Comparison of ENCODE assay signal across 22 mouse cellular contexts in genomic region chr6:84197811-84198213, GRCm38 (mm10).
A peak's percentile ranks its signal among the peaks of the same experiment; 100 is the strongest.
DNase-seq lines count a peak whose midpoint lies in the region; ATAC-seq lines count a peak whose summit lies in the region.
"Had no signal": no experiment of that assay in that cellular context is flagged by ENCODE, and none has a peak within 500 bp of the region (broad histone marks: within the 10 kb centered on the region; RNA-seq: fewer than 3 reads in every experiment).

No protein-coding gene starts in this region.

- no peak overlapping the region for H3K4me3 ChIP-seq in embryonic facial prominence, embryonic 11.5 days (ENCODE audit: low read depth, low read length)
- H3K4me3 ChIP-seq in embryonic facial prominence, embryonic 10.5 days = no peak overlapping the region
- H3K4me3 ChIP-seq in neural tube, embryonic 13.5 days = no peak overlapping the region
- H3K4me3 ChIP-seq: forebrain, embryonic 12.5 days; left cerebral cortex, adult 2 months; stomach, embryonic 15.5 days had no signal

- H3K36me3 ChIP-seq in embryonic facial prominence, embryonic 11.5 days (replicated peaks; ENCODE audit: control insufficient read depth, insufficient read depth, low read depth, low read length) = no peaks in the 10 kb centered on the region
- H3K36me3 ChIP-seq in embryonic facial prominence, embryonic 10.5 days (replicated peaks) = no peaks in the 10 kb centered on the region
- no peaks in the 10 kb centered on the region for H3K36me3 ChIP-seq in neural tube, embryonic 13.5 days
- H3K36me3 ChIP-seq: forebrain, embryonic 12.5 days; stomach, embryonic 15.5 days had no signal

- no peaks in the 10 kb centered on the region for H3K9me3 ChIP-seq in embryonic facial prominence, embryonic 11.5 days (replicated peaks; ENCODE audit: control insufficient read depth, low read length)
- no peaks in the 10 kb centered on the region for H3K9me3 ChIP-seq in embryonic facial prominence, embryonic 10.5 days
- no peaks in the 10 kb centered on the region for H3K9me3 ChIP-seq in neural tube, embryonic 13.5 days
- H3K9me3 ChIP-seq: forebrain, embryonic 12.5 days; stomach, embryonic 15.5 days had no signal

- 0 out of 2 replicates have a peak, but pooled peaks have one; percentile 41 for ATAC-seq in embryonic facial prominence, embryonic 11.5 days (replicated peaks; ENCODE audit: insufficient number of reproducible peaks, low FRiP score, low TSS enrichment, low read depth)
- peak; percentile 61; the same call in 1 of the 2 replicates for ATAC-seq in neural tube, embryonic 13.5 days (ENCODE audit: low read depth)
- ATAC-seq: hindbrain, embryonic 16.5 days had no signal

- 29% methylated on average over 5 of the region's 5 CpGs for WGBS in embryonic facial prominence, embryonic 11.5 days
- WGBS in embryonic facial prominence, embryonic 10.5 days = 29% methylated on average over 5 of the region's 5 CpGs
- WGBS in neural tube, embryonic 13.5 days = 4% methylated on average over 5 of the region's 5 CpGs

- no peak overlapping the region for H3K27ac ChIP-seq in embryonic facial prominence, embryonic 11.5 days (replicated peaks; ENCODE audit: low read depth, low read length)
- H3K27ac ChIP-seq in embryonic facial prominence, embryonic 10.5 days (replicated peaks) = no peak overlapping the region; the same call in 1 of the 2 replicates
- H3K27ac ChIP-seq in neural tube, embryonic 13.5 days (replicated peaks) = no peak overlapping the region
- H3K27ac ChIP-seq: forebrain, embryonic 12.5 days; left cerebral cortex, adult 2 months; stomach, embryonic 15.5 days had no signal

- no peaks in the 10 kb centered on the region for H3K27me3 ChIP-seq in embryonic facial prominence, embryonic 11.5 days (ENCODE audit: control insufficient read depth, insufficient read depth, low read length)
- H3K27me3 ChIP-seq in embryonic facial prominence, embryonic 10.5 days (replicated peaks; ENCODE audit: low read depth, poor library complexity, severe bottlenecking) = no peaks in the 10 kb centered on the region
- no peaks in the 10 kb centered on the region for H3K27me3 ChIP-seq in neural tube, embryonic 13.5 days
- H3K27me3 ChIP-seq: forebrain, embryonic 12.5 days; stomach, embryonic 15.5 days had no signal

- no peaks in the 10 kb centered on the region for H3K4me1 ChIP-seq in embryonic facial prominence, embryonic 11.5 days (ENCODE audit: control insufficient read depth, insufficient read depth, low read length)
- H3K4me1 ChIP-seq in embryonic facial prominence, embryonic 10.5 days = peaks cover 8% of the 10 kb centered on the region; the same call in 1 of the 2 replicates
- 0 out of 2 replicates have a peak, but pooled peaks cover 6% of the 10 kb centered on the region for H3K4me1 ChIP-seq in neural tube, embryonic 13.5 days (replicated peaks)
- H3K4me1 ChIP-seq: forebrain, embryonic 12.5 days; stomach, embryonic 15.5 days had no signal

- no peak overlapping the region for H3K4me2 ChIP-seq in embryonic facial prominence, embryonic 11.5 days (ENCODE audit: low read depth, low read length)
- no peak overlapping the region for H3K4me2 ChIP-seq in neural tube, embryonic 13.5 days
- H3K4me2 ChIP-seq: forebrain, embryonic 12.5 days; heart, embryonic 11.5 days; stomach, embryonic 15.5 days had no signal

- no peak overlapping the region for H3K9ac ChIP-seq in embryonic facial prominence, embryonic 11.5 days (replicated peaks; ENCODE audit: low read length)
- H3K9ac ChIP-seq in neural tube, embryonic 13.5 days = no peak overlapping the region
- H3K9ac ChIP-seq: forebrain, embryonic 12.5 days; stomach, embryonic 15.5 days had no signal

- no peak for DNase-seq in embryonic facial prominence, embryonic 11.5 days (ENCODE audit: low spot score)
- DNase-seq in embryonic facial prominence, embryonic 10.5 days (ENCODE audit: low spot score) = no peak
- no peak for DNase-seq in neural tube, embryonic 10.5 days (ENCODE audit: extremely low spot score, low spot score)
- peak; percentile 28 for DNase-seq in mesoderm, embryonic 11.5 days (ENCODE audit: low read depth, low spot score)
- DNase-seq in thymus, postnatal 36 days = peak; percentile 52 to 66
- DNase-seq in cerebellum, postnatal 14 days = no peak
- DNase-seq in ovary, postnatal 36 days (ENCODE audit: low spot score) = no peak
- DNase-seq: adrenal gland, adult 2 months; cerebellum, adult 11 months; cerebellum, postnatal 36 days; gastrocnemius, postnatal 36 days; heart, postnatal 14 days; kidney, adult 18-20 months; kidney, postnatal 10 days; lung, adult 18-20 months; right cerebral cortex, adult 18-20 months had no signal

Comparison
In these comparisons a context has a peak if more than half of its experiments do, and no peak if none do; other contexts are left out.
1. DNase-seq: peak in mesoderm, embryonic 11.5 days (single experiment) and thymus, postnatal 36 days (2 of 2); none in embryonic facial prominence, embryonic 11.5 days (single experiment), embryonic facial prominence, embryonic 10.5 days (single experiment), neural tube, embryonic 10.5 days (single experiment), cerebellum, postnatal 14 days (0 of 2) and ovary, postnatal 36 days (single experiment).